Mouse (Mus musculus): ENCODE results near the gene Stxbp2. TPM values are rescaled to one million over a fixed set of nuclear protein-coding genes. Genes with fewer than 3 reads are reported as not detected.

The Stxbp2 gene
- polyA plus RNA-seq, 1 experiment from 2014 or later, result 19.8 TPM

GRCm38 (mm10) chr8:3687537-3687936 lies 56.8 kb downstream of the Stxbp2 start:
- no peak overlapping the region for H3K27ac ChIP-seq (replicated peaks)
- H3K27me3 ChIP-seq, result no peaks in the 10 kb centered on the region
- H3K4me1 ChIP-seq, result no peaks in the 10 kb centered on the region
- WGBS, result 79% methylated on average over 6 of the region's 6 CpGs
- H3K4me2 ChIP-seq (replicated peaks), result no peak overlapping the region
- no peaks in the 10 kb centered on the region for H3K9me3 ChIP-seq
- no peak overlapping the region for H3K9ac ChIP-seq (replicated peaks)
- ATAC-seq (ENCODE audit: low FRiP score, low read depth), result no peak
- peaks cover 5% of the 10 kb centered on the region; the same call in 1 of the 2 replicates for H3K36me3 ChIP-seq
- no peak overlapping the region for H3K4me3 ChIP-seq

GRCm38 (mm10) chr8:3690774-3691173 lies 60.0 kb downstream of the Stxbp2 start:
- no peak overlapping the region for H3K27ac ChIP-seq (replicated peaks)
- no peaks in the 10 kb centered on the region for H3K9me3 ChIP-seq
- WGBS, result 74% methylated on average over 3 of the region's 3 CpGs
- H3K4me2 ChIP-seq (replicated peaks), result no peak overlapping the region
- H3K27me3 ChIP-seq, result no peaks in the 10 kb centered on the region
- no peak overlapping the region for H3K9ac ChIP-seq (replicated peaks)
- no peak overlapping the region for H3K4me3 ChIP-seq
- no peak for ATAC-seq (ENCODE audit: low FRiP score, low read depth)
- no peaks in the 10 kb centered on the region for H3K36me3 ChIP-seq
- no peaks in the 10 kb centered on the region for H3K4me1 ChIP-seq

Other genes starting within 250 kb of the Stxbp2 start
- gene Arhgef18, start 237.9 kb upstream of the Stxbp2 start, polyA plus RNA-seq (2016; fragmentation: Nextera tagmentation; extraction: Ambion mirVana), result 14.0 and 15.3 TPM in 2 replicates
- gene Pex11g, start 163.3 kb upstream of the Stxbp2 start, polyA plus RNA-seq (2016; fragmentation: Nextera tagmentation; extraction: Ambion mirVana), result 3.3 and 3.4 TPM in 2 replicates
- gene Tex45, start 160.1 kb upstream of the Stxbp2 start, polyA plus RNA-seq (2016; fragmentation: Nextera tagmentation; extraction: Ambion mirVana), result 0.19 and 0.25 TPM in 2 replicates
- 82.8 and 89.5 TPM in 2 replicates for gene Zfp358, start 137.8 kb upstream of the Stxbp2 start, polyA plus RNA-seq (2016; fragmentation: Nextera tagmentation; extraction: Ambion mirVana)
- 74.9 and 79.3 TPM in 2 replicates for gene Mcoln1, start 130.5 kb upstream of the Stxbp2 start, polyA plus RNA-seq (2016; fragmentation: Nextera tagmentation; extraction: Ambion mirVana)
- 30.5 and 35.0 TPM in 2 replicates for gene Pnpla6, start 115.6 kb upstream of the Stxbp2 start, polyA plus RNA-seq (2016; fragmentation: Nextera tagmentation; extraction: Ambion mirVana)
- gene C330021F23Rik, start 63.0 kb upstream of the Stxbp2 start, polyA plus RNA-seq (2016; fragmentation: Nextera tagmentation; extraction: Ambion mirVana), result 2.8 and 3.2 TPM in 2 replicates
- 22.9 and 26.5 TPM in 2 replicates for gene Camsap3, start 43.7 kb upstream of the Stxbp2 start, polyA plus RNA-seq (2016; fragmentation: Nextera tagmentation; extraction: Ambion mirVana)
- gene Xab2, start 9.6 kb upstream of the Stxbp2 start, polyA plus RNA-seq (2016; fragmentation: Nextera tagmentation; extraction: Ambion mirVana), result 62.8 and 65.2 TPM in 2 replicates
- gene Pet100, start 9.4 kb upstream of the Stxbp2 start, polyA plus RNA-seq (2016; fragmentation: Nextera tagmentation; extraction: Ambion mirVana), result 109 and 124 TPM in 2 replicates
- gene Pcp2, start 5.4 kb upstream of the Stxbp2 start, polyA plus RNA-seq (2016; fragmentation: Nextera tagmentation; extraction: Ambion mirVana), result 0.14 TPM in 1 of 2 replicates, not detected in the other
- 0.54 TPM in 1 of 2 replicates, not detected in the other for gene Retn, start 24.8 kb downstream of the Stxbp2 start, polyA plus RNA-seq (2016; fragmentation: Nextera tagmentation; extraction: Ambion mirVana)
- gene Mcemp1, start 34.8 kb downstream of the Stxbp2 start, polyA plus RNA-seq (2016; fragmentation: Nextera tagmentation; extraction: Ambion mirVana), result not detected in 2 replicates
- 7.0 and 7.9 TPM in 2 replicates for gene Fcor, start 41.4 kb downstream of the Stxbp2 start, polyA plus RNA-seq (2016; fragmentation: Nextera tagmentation; extraction: Ambion mirVana)
- 46.6 and 49.0 TPM in 2 replicates for gene Trappc5, start 45.3 kb downstream of the Stxbp2 start, polyA plus RNA-seq (2016; fragmentation: Nextera tagmentation; extraction: Ambion mirVana)
- gene Fcer2a, start 63.2 kb downstream of the Stxbp2 start, polyA plus RNA-seq (2016; fragmentation: Nextera tagmentation; extraction: Ambion mirVana), result 0.40 and 0.42 TPM in 2 replicates
- not detected in 2 replicates for gene Clec4g, start 89.7 kb downstream of the Stxbp2 start, polyA plus RNA-seq (2016; fragmentation: Nextera tagmentation; extraction: Ambion mirVana)
- gene Cd209a, start 118.0 kb downstream of the Stxbp2 start, polyA plus RNA-seq (2016; fragmentation: Nextera tagmentation; extraction: Ambion mirVana), result 0.20 TPM in 1 of 2 replicates, not detected in the other
- not detected in 2 replicates for gene Cd209e, start 223.4 kb downstream of the Stxbp2 start, polyA plus RNA-seq (2016; fragmentation: Nextera tagmentation; extraction: Ambion mirVana)
- not detected in 2 replicates for gene Cd209d, start 247.6 kb downstream of the Stxbp2 start, polyA plus RNA-seq (2016; fragmentation: Nextera tagmentation; extraction: Ambion mirVana)